Mouse (Mus musculus) gastrocnemius, postnatal 4 days (tissue): ENCODE results near the gene Srrt. TPM values are rescaled to one million over a fixed set of nuclear protein-coding genes. Genes with fewer than 3 reads are reported as not detected.

Experiments used
- DNase-seq, 2 experiments: peaks; one replicate each; pipeline ENCODE4 v3.0.0; 2021 to 2022; ENCODE audit warnings: low spot score in 2 of 2, mixed read lengths in 2 of 2
- long read RNA-seq, 2 experiments: library from polyadenylated mRNA; stranded (forward); transcript quantifications; one replicate each; pipeline ENCODE4 v2.0.0; 2021
- total RNA-seq, 2 experiments: library from RNA; stranded (reverse); gene quantifications; 2 replicates each; pipeline ENCODE4 v1.2.3; 2021

Gene Srrt
- total RNA-seq, result 100 to 1,000 TPM; 113 to 138 TPM
- long read RNA-seq, experiment 1, transcript Srrt-212 (20 exons, 2,988 nt), result minor isoform, 6 of 53 reads
- long read RNA-seq, experiment 1, transcript Srrt-201 (20 exons, 3,024 nt), result major isoform, 15 of 53 reads
- long read RNA-seq, experiment 1, partial matches to known transcripts, result 21 of 53 reads
- long read RNA-seq, experiment 1, other reads (novel, unspliced or antisense), result 10 of 53 reads
- long read RNA-seq, experiment 2, transcript Srrt-201 (20 exons, 3,024 nt), result major isoform, 23 of 94 reads
- long read RNA-seq, experiment 2, transcript Srrt-212 (20 exons, 2,988 nt), result minor isoform, 14 of 94 reads
- long read RNA-seq, experiment 2, partial matches to known transcripts, result 33 of 94 reads
- long read RNA-seq, experiment 2, other reads (novel, unspliced or antisense), result 22 of 94 reads

DNA sequence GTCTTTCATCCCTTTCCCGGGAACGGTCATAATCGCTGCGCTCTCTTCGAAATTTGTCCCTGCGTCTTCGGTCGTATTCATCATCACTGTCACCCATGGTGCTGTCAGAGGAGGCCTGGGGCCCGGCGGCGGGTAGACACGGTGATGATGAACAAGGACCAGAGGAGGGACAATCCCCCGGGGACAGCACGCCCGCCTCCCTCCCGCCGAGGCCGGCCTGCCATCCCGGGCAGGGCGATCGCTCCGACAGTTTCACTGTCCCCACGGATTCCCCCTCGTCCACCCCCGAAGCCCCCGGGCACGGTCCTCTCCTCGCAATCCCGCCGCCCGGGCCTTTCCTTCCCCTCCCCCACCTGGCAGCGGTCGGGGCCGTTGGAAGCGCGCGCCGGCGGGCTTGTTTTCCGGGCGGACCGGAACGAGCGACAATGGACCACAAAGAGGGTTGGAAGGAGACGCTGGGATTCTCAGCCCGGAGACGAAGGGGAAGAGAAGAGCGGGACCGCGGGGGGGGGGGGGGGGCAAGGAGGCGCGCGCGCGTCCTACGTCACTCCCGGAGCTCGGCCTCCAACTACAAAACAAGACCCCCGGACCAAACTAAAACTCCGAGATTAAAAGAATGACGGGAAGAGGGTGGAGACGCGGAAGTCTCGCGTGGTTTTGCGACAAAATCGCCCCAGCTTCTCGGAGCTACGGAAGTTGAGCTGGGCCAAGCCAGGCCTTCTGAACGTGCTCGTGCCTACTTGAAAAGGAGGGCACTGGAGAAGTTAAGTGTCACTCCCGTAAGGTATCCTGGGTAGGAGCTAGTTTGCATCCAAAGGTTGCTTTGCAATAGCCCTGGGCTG is at the start of gene Srrt:
Gene Srrt (minus strand): TSS at position 604 of the 842 bp plus-strand sequence.
- peak; percentile 75 to 89 for DNase-seq

GRCm38 (mm10) chr5:137354091-137354490 is 46.6 kb upstream of the Srrt start:
- no peak for DNase-seq

DNA sequence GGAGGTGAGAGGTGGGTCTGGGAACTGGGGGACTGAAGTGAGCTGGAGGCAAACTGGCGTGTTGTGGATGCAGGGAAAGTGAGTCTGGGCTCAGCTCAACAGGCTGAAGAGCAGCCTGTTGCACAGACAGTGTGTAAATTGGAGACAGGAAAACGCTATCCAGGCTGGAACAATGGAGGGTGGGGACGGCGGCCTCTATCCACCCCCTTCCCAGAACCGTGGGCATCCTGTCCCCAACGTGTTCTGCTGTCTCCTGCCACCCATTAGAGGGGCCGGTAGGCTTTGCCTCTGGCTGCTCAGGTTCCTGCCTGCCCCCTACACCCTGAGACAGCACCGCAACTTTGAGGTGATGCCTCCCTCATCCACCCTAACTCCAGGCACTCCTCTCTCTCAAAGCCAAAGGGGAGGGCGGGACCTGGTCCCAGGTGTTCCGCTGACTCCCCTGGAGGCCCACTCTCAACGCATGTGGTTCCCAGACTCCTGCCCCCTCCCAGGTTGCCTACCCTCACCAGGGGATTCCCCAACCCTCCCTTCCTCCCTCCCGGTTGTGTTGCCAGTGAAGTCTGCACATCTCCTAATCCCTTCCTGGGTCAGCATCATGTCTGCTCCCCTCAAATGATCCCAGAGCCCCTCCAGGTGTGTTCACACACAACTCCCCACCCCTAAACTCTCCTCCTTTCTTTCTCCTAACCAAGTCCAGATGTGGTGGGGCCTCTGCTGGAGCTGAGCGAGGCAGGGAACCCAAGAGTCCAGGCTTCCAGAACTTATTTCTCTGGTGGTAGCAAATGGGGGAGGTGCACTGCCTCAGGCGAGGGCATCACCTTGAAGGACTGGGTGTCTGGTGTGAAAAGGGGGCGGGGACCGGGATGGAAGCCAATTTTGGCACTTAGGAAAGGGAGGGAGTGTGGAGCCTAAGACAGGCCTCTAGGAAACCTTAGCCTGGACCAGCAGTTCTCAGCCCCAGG is 44.8 kb upstream of the Srrt start:
- peak in 1 of 2 experiments; percentile 24 for DNase-seq

DNA sequence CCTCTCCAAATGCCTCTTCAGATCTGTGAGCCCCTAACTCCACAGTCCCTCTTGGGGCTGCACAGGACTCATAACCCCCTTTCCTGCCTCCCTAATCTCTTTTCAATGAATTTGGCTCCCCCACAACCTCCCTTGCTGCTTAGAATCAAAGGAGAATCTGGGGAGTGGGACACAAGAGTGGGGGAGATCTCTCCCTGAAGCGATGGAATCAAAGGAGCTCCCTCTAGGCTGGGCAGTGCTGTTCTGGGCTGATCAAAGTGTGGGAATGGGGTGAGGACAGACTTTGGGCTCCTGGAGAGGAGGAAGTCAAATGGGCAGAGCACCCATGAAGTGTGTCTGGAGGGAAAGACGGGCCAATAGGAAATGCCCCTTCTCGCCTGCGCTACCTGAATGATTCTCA is 43.9 kb upstream of the Srrt start:
- no peak for DNase-seq

GRCm38 (mm10) chr5:137351058-137351380 is 43.5 kb upstream of the Srrt start:
- DNase-seq, result no peak

- DNase-seq, result no peak
These were observed 43.0 kb upstream of the Srrt start for GRCm38 (mm10) chr5:137350205-137351057.

DNA sequence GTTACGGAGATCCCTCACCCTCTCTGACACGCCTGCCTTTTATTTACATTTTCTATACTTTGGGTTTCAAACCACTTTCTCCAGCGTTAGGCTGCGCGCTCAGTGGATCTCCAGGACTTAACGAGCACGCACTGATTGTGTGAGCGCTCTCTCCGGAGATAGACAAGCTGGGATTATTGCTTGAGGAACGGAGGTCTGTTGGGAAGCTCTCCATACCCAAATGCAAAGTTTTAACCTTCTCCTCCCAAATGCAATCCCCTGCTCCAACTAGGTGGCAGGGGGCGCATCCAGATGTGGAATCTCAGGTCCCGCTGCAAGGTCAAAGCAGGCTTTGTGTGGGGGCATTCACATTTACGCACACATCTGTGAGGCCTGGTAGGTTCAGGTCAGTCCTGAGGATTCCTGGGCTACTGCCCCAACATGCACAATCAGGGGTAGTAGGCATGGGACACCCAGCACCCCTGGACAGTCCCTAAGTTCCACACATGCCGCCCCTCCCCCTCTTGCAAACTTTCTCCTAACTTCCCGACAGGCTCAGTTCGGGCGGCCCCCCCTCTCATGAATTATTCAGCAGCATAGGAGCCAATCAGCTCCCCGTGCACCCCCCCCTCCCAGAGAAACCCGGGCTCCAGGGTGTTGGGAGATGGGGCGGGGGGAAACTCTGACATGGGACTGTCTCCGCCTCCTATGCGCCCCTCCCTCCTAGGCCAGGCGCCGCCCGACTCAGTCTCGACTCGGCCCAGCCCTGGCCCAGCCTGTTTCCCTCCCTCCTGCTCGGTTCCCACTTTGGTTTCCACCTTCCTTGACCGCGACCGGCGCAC is 42.1 kb upstream of the Srrt start, which contains the start of gene Ephb4:
Gene Ephb4 (plus strand): TSS at position 726 of the 821 bp plus-strand sequence.
- DNase-seq, result peak; percentile 82 to 92

DNA sequence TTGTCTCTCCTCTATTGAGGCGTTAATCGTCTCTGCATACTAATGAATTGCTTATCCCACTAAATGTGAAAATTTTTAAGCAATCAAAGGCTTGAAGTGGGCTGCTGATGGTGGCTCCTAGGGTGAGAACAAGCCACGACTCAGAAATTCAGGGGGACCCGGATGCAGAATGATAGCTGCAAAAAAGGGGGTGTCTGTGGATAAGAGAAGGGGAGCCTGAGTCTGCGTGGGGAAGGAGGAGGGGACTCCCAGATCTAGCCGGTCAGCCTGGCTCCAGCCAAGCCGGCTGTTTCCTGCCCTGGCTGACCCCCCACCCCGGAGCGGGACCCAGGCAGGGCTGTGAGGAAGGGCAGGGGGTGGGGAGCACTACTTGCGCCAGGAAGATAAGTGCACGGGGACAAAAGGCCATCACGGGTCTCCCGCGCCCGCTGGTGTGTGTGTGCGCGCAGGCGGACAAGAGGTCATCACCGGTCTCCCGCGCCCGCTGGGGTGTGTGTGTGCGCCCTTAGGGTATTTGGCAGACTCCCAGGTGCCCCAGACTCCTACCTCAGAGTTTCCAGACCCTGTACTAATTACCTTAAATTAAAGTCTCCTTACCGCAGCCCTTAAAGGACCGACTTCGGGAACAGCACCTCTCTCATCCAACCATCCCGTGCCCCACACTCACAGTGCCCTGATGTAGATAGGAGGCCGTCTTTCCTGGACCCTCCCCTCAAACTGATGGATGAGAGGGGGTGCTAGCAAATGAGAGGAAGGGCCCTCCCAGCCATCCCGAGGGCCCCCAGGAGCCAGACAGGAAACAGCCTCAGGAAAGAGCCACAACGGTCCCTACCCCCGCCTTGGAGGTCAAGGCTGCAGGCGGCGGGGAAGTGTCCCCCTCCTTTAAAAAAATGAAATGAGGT is 41.3 kb upstream of the Srrt start:
- peak in 1 of 2 experiments; percentile 44 for DNase-seq

DNA sequence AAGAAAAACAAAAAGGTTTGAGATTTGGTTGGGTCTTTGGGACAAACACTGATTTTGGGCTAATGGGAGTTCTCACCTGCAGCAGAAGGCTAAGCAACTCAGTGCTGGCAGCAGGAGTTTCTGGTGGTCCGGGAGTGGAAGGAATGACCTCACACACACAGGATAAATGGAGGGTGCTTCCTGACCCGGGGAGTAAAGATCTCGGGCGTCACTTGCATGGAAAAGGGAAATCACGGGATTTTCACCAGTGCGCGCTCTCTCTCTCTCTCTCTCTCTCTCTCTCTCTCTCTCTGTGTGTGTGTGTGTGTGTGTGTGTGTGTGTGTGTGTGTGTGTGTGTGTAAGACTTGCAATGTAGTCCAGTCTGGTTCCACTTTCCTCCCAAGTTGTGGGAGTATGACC is 40.4 kb upstream of the Srrt start:
- DNase-seq, result no peak

DNA sequence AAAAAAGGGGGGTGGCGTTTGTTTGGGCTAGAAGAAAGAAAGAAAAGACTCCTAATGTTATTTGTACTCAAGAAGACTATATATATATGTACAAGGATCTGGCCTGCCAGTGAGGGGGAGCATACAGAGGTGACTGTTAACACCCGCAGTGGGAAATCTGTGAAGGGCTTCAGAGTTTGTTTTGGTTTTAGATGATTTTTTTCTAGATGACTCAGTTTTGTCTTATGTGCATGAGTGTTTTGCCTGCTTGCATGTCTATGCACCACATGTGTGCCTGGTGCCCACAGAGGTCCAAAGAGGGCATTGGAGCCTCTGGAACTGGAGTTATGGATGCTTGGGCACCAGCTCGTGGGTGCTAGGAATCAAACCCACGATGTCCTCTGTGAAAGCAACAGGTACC is 39.5 kb upstream of the Srrt start:
- no peak for DNase-seq

- no peak for DNase-seq
These were observed 38.9 kb upstream of the Srrt start for GRCm38 (mm10) chr5:137346388-137346787.

DNA sequence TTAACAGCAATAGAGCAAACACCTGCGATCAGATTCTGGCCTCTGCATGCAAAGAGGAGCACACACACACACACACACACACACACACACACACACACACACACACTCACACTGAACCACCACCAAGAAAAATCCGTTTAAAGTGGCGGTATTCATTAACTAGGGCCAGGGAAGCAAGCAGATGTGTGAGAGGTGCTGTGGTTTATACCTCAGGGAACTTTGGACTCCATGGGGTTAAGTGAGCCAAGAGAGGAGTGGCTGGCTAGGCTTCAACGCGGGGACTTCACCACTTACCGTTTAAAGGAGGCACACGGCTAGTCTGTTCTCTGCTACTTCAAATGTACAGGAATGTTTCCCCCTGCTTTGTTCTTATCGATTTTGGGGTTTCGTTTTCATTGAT is 38.3 kb upstream of the Srrt start:
- DNase-seq, result no peak

GRCm38 (mm10) chr5:137343869-137344268 is 36.4 kb upstream of the Srrt start:
- no peak for DNase-seq

- DNase-seq, result no peak
These were observed 35.9 kb upstream of the Srrt start for GRCm38 (mm10) chr5:137343412-137343811.

DNA sequence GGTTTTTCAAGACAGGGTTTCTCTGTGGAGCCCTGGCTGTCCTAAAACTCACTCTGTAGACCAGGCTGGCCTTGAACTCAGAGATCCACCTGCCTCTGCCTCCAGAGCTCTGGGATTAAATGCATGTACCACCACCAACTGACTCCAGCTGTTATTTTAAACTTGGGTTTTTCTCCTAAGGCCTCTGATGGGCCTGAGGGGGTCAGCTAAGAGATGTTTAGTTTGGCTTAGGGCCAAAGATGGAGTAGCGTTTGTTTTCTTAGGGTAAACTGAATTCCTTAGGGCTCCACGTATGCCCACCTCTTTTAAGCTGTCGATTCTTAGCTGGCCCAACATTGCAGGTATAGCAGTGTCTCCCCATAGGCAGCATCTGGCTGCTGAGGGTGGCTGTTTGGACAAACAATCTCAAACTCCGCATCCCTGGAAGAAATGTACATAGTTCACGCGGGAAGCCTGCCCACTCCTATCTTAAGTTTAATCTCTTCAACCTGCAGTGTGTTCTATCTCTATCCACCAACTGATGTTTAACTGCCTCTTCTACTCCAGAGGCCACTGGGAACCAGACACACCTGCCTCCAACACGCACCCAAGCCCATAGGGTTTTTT is 35.0 kb upstream of the Srrt start:
- no peak for DNase-seq

DNA sequence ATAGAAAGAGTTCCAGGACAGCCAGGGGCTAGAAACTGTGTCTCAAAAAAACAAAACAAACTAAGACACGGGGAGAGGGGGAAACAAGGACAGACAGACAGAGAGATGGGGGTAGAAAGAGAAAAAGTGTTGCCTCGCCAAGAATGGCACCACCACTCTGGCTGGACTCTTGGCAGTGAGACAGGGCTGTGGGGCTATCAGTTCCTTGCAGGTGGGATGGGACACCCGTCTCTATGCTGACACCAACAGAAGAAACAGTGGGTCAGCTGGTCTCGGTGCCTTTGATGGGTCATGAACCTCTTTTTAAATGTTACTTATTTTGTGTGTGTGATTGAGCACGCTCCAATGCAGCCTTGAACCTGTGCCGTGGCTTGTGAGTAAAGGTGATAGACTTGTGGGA is 32.7 kb upstream of the Srrt start:
- DNase-seq, result no peak

DNA sequence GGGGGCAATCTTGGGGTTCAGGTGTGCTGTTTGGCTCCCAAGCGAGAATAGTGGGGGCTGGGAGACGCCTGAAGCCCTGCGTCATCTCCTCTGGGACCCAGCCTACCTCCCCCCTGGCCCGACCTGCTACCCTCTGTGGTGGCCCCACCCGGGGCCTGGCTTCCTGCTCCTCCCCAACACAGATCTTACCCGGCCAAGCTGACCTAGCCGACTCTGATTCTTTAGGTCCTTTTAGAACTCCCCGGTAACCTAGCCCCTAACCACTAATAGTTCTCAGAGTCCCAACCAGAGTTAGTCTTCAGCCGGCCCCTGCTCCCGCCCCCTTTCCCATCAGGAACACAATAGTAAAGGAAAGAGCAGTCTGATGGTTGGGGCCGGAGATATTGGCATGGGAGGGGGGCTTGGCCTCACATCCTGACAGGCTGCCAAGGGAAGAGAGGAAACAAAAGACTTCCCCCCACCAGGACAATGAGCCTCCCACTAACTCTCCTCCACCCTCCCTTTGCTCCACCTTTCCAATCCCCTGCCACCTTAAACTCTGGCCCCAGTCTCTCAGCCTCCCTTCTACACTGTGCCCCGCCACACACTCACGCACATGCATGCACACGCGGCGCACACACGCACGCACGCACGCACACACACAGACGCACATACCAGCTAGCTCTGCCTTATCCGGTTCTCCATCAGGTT is 32.0 kb upstream of the Srrt start:
- DNase-seq, result peak; percentile 29 to 57
